Mouse (Mus musculus) C2C12 (cell line): ENCODE measurements at regions not wholly inside any gene's neighbourhood (a gene's known extent, or its start where the extent isn't known, plus 50 kb on each side); places are given as distances from the start of the nearest gene placed in this dataset.

Experiments
- H3K27me3 ChIP-seq: one replicate; pipeline ENCODE4 v1.6.1; 2011; ENCODE audit not compliant: control insufficient read depth, insufficient read depth, insufficient read length
- H3K36me3 ChIP-seq: one replicate; pipeline ENCODE4 v1.6.1; 2011; ENCODE audit not compliant: control insufficient read depth, insufficient read depth
- H3K4me3 ChIP-seq: one replicate; pipeline ENCODE4 v1.5.1; 2011; ENCODE audit warnings: mild to moderate bottlenecking, control low read depth; ENCODE audit not compliant: poor library complexity, insufficient read depth, severe bottlenecking
- H3K79me2 ChIP-seq: one replicate; pipeline ENCODE4 v1.6.1; 2011; ENCODE audit not compliant: control insufficient read depth, insufficient read depth
- H3K79me3 ChIP-seq: one replicate; pipeline ENCODE4 v1.6.1; 2011; ENCODE audit warnings: low read depth, control low read depth
- H3ac ChIP-seq: one replicate; pipeline ENCODE3; 2011; ENCODE audit warnings: low read depth; ENCODE audit not compliant: control insufficient read depth, insufficient read length
- FOSL1 ChIP-seq: IDR thresholded peaks from one replicate; pipeline ENCODE4 v1.8.0; 2011; ENCODE audit warnings: mild to moderate bottlenecking, low read length; ENCODE audit not compliant: poor library complexity, insufficient read depth, severe bottlenecking
- MAX ChIP-seq: IDR thresholded peaks from one replicate; pipeline ENCODE4 v1.6.1; 2011; ENCODE audit warnings: mild to moderate bottlenecking, control low read depth
- MYOD1 ChIP-seq: IDR thresholded peaks from one replicate; pipeline ENCODE4 v1.6.1; 2011; ENCODE audit warnings: low read depth; ENCODE audit not compliant: control insufficient read depth, insufficient read length
- USF1 ChIP-seq: IDR thresholded peaks from one replicate; pipeline ENCODE4 v1.6.1; 2011; ENCODE audit warnings: low read depth, mild to moderate bottlenecking, control low read depth, moderate library complexity

GRCm38 (mm10) chr1:128643316-128643776 is 51.3 kb upstream of the Cxcr4 start:
- Histone ChIP-seq H3K36me3 (no peaks in the 10 kb centered on the region), H3K79me2 (no peaks in the 10 kb centered on the region), H3K27me3 (no peaks in the 10 kb centered on the region), H3K79me3 (no peaks in the 10 kb centered on the region), H3ac (no peak overlapping the region), H3K4me3 (no peak overlapping the region)
- TF ChIP-seq FOSL1, result no peak

GRCm38 (mm10) chr1:128642212-128642611 is 50.1 kb upstream of the Cxcr4 start:
- TF ChIP-seq USF1, result no peak
- no peak for TF ChIP-seq MAX
- TF ChIP-seq MYOD1, result no peak
- Histone ChIP-seq H3K79me2 (no peaks in the 10 kb centered on the region), H3ac (no peak overlapping the region), H3K27me3 (no peaks in the 10 kb centered on the region), H3K36me3 (no peaks in the 10 kb centered on the region), H3K79me3 (no peaks in the 10 kb centered on the region), H3K4me3 (no peak overlapping the region)
